Mouse (Mus musculus) MEL (cell line): Measurements from ENCODE around the gene 4930539E08Rik. TPM values are rescaled to one million over a fixed set of nuclear protein-coding genes. Genes with fewer than 3 reads are reported as not detected.
A peak's percentile ranks its signal among the peaks of the same experiment; 100 is the strongest.

Experiments
- DNase-seq: peaks from one replicate; pipeline ENCODE4 v3.0.0; 2011; ENCODE audit warnings: low read depth, low spot score
- H3K27ac ChIP-seq: 2 replicates; pipeline ENCODE4 v1.5.1; 2012; ENCODE audit warnings: low read depth, mild to moderate bottlenecking, control low read depth, low read length, moderate library complexity; ENCODE audit not compliant: control insufficient read depth
- H3K27me3 ChIP-seq, 2 experiments: fragments of 150-350 bp in 1 of 2; sonication (generic) in 1 of 2; 2 replicates each; pipeline ENCODE4 v1.6.1; 2012; ENCODE audit warnings: low read length in 2 of 2, mild to moderate bottlenecking in 2 of 2, improper control_type of control experiment in 1 of 2, moderate library complexity in 1 of 2; ENCODE audit not compliant: insufficient read depth in 2 of 2, control insufficient read depth in 1 of 2
- H3K36me3 ChIP-seq, 2 experiments: 2 replicates each; pipeline ENCODE4 v1.6.1; 2012 to 2014; ENCODE audit warnings: low read length in 2 of 2, improper control_type of control experiment in 1 of 2, inconsistent platforms in 1 of 2, mild to moderate bottlenecking in 1 of 2; ENCODE audit not compliant: insufficient read depth in 2 of 2, control insufficient read depth in 1 of 2
- H3K4me1 ChIP-seq, 2 experiments: fragments of 150-350 bp in 1 of 2; sonication (generic) in 1 of 2; 2 replicates each; pipeline ENCODE4 v1.6.1; 2012; ENCODE audit warnings: low read length in 2 of 2, improper control_type of control experiment in 1 of 2, mild to moderate bottlenecking in 1 of 2; ENCODE audit not compliant: insufficient read depth in 2 of 2, control insufficient read depth in 1 of 2
- H3K4me3 ChIP-seq, 2 experiments: fragments of 150-350 bp in 1 of 2; sonication (generic) in 1 of 2; 2 replicates each; pipeline ENCODE4 v1.5.1; 2012; ENCODE audit warnings: low read depth in 2 of 2, low read length in 2 of 2, mild to moderate bottlenecking in 2 of 2, moderate library complexity in 2 of 2, control low read depth in 1 of 2, improper control_type of control experiment in 1 of 2; ENCODE audit not compliant: control insufficient read depth in 1 of 2, insufficient read depth in 1 of 2
- H3K79me2 ChIP-seq: 2 replicates; pipeline ENCODE4 v1.6.1; 2012; ENCODE audit warnings: mild to moderate bottlenecking, low read length, moderate library complexity; ENCODE audit not compliant: control insufficient read depth, poor library complexity, insufficient read depth
- H3K9ac ChIP-seq: 2 replicates; pipeline ENCODE4 v1.6.1; 2012; ENCODE audit warnings: low read depth, mild to moderate bottlenecking, control low read depth, low read length, moderate library complexity; ENCODE audit not compliant: control insufficient read depth, poor library complexity, severe bottlenecking
- H3K9me3 ChIP-seq: fragments of 150-350 bp; sonication (generic); replicated peaks from 2 replicates; pipeline ENCODE4 v1.6.1; 2012; ENCODE audit warnings: mild to moderate bottlenecking, low read length, improper control_type of control experiment, moderate library complexity; ENCODE audit not compliant: insufficient read depth
- CHD1 ChIP-seq: IDR thresholded peaks from 2 replicates; pipeline ENCODE4 v1.6.1; 2012; ENCODE audit warnings: low read depth, mild to moderate bottlenecking, inconsistent platforms, low read length, improper control_type of control experiment
- CTCF ChIP-seq, 3 experiments: IDR thresholded peaks in 2 of 3; conservative IDR thresholded peaks in 1 of 3; 2 replicates each; pipeline ENCODE4 v1.5.1; 2011 to 2012; ENCODE audit warnings: low read length in 3 of 3, low read depth in 2 of 3, mild to moderate bottlenecking in 2 of 3, improper control_type of control experiment in 1 of 3, inconsistent platforms in 1 of 3, mixed read lengths in 1 of 3, moderate library complexity in 1 of 3; ENCODE audit not compliant: control insufficient read depth in 1 of 3, insufficient read depth in 1 of 3, poor library complexity in 1 of 3, severe bottlenecking in 1 of 3
- E2F4 ChIP-seq: IDR thresholded peaks from 2 replicates; pipeline ENCODE4 v1.6.1; 2011; ENCODE audit warnings: low read depth, low read length, improper control_type of control experiment, borderline replicate concordance
- ELF1 ChIP-seq: IDR thresholded peaks from 2 replicates; pipeline ENCODE4 v1.6.1; 2014; ENCODE audit warnings: low read depth, mild to moderate bottlenecking, inconsistent platforms, low read length, improper control_type of control experiment, moderate library complexity
- ETS1 ChIP-seq: IDR thresholded peaks from 2 replicates; pipeline ENCODE4 v1.6.1; 2012; ENCODE audit warnings: low read depth, mild to moderate bottlenecking, inconsistent platforms, low read length, improper control_type of control experiment, moderate library complexity
- GATA1 ChIP-seq: IDR thresholded peaks from 2 replicates; pipeline ENCODE4 v1.6.1; 2011; ENCODE audit warnings: low read depth, low read length, improper control_type of control experiment
- HCFC1 ChIP-seq: IDR thresholded peaks from 2 replicates; pipeline ENCODE4 v1.6.1; 2012; ENCODE audit warnings: low read depth, mild to moderate bottlenecking, inconsistent platforms, low read length, improper control_type of control experiment, moderate library complexity
- KAT2A ChIP-seq: conservative IDR thresholded peaks from 2 replicates; pipeline ENCODE4 v1.6.1; 2012; ENCODE audit warnings: low read depth, low read length, improper control_type of control experiment, inconsistent platforms
- MXI1 ChIP-seq: IDR thresholded peaks from 2 replicates; pipeline ENCODE4 v1.6.1; 2011; ENCODE audit warnings: mild to moderate bottlenecking, low read depth, low read length, improper control_type of control experiment
- POLR2A ChIP-seq, 2 experiments: IDR thresholded peaks; 2 replicates each; pipeline ENCODE4 v1.6.1; 2011 to 2012; ENCODE audit warnings: low read length in 2 of 2, mild to moderate bottlenecking in 2 of 2, control low read depth in 1 of 2, improper control_type of control experiment in 1 of 2, low read depth in 1 of 2, moderate library complexity in 1 of 2; ENCODE audit not compliant: control insufficient read depth in 1 of 2, insufficient read depth in 1 of 2, poor library complexity in 1 of 2
- RAD21 ChIP-seq: IDR thresholded peaks from 2 replicates; pipeline ENCODE4 v1.6.1; 2011; ENCODE audit warnings: mild to moderate bottlenecking, low read depth, low read length, improper control_type of control experiment
- SIN3A ChIP-seq: IDR thresholded peaks from 2 replicates; pipeline ENCODE4 v1.6.1; 2012; ENCODE audit warnings: low read length, improper control_type of control experiment, inconsistent platforms
- SMC3 ChIP-seq: IDR thresholded peaks from 2 replicates; pipeline ENCODE4 v1.6.1; 2011; ENCODE audit warnings: low read depth, low read length, improper control_type of control experiment
- UBTF ChIP-seq: IDR thresholded peaks from 2 replicates; pipeline ENCODE4 v1.6.1; 2012; ENCODE audit warnings: low read depth, mild to moderate bottlenecking, inconsistent platforms, low read length, improper control_type of control experiment, moderate library complexity, borderline replicate concordance; ENCODE audit not compliant: insufficient read depth
- USF1 ChIP-seq: IDR thresholded peaks from 2 replicates; pipeline ENCODE4 v1.6.1; 2014; ENCODE audit warnings: low read depth, mild to moderate bottlenecking, inconsistent platforms, low read length, improper control_type of control experiment, moderate library complexity
- USF2 ChIP-seq, 2 experiments: IDR thresholded peaks; 2 replicates each; pipeline ENCODE4 v1.6.1; 2011 to 2012; ENCODE audit warnings: improper control_type of control experiment in 2 of 2, low read length in 2 of 2, borderline replicate concordance in 1 of 2, inconsistent platforms in 1 of 2, low read depth in 1 of 2, mild to moderate bottlenecking in 1 of 2; ENCODE audit not compliant: insufficient read depth in 1 of 2
- ZMIZ1 ChIP-seq: IDR thresholded peaks from 2 replicates; pipeline ENCODE4 v1.6.1; 2012; ENCODE audit warnings: low read depth, mild to moderate bottlenecking, inconsistent platforms, low read length, improper control_type of control experiment, moderate library complexity
- polyA plus RNA-seq, 2 experiments: library from polyadenylated mRNA; stranded (reverse) in 1 of 2; unstranded in 1 of 2; fragments of >175 nt in 1 of 2; fragments of >200 nt in 1 of 2; gene quantifications; 2 replicates each; pipeline versions ENCODE4 v1.2.1 to v1.2.4; 2012; ENCODE audit warnings: low replicate concordance in 2 of 2, low read depth in 1 of 2; ENCODE audit not compliant: insufficient read length in 2 of 2, insufficient read depth in 1 of 2, missing spikeins in 1 of 2
- total RNA-seq: library from RNA; depleted of rRNA; stranded (reverse); fragments of 300-350 nt; gene quantifications from 2 replicates; pipeline ENCODE4 v1.2.3, GENCODE M21; 2012

Gene 4930539E08Rik
- total and polyA plus RNA-seq, 3 experiments: 0.01 to 0.04 TPM; not detected in 1

GRCm38 (mm10) chr17:28855166-28855885 lies 59.8 kb downstream of the 4930539E08Rik start (continued):
- TF ChIP-seq HCFC1: no peak
- TF ChIP-seq CHD1: no peak
- TF ChIP-seq UBTF: no peak
- peak; percentile 72 for TF ChIP-seq RAD21
- peak; percentile 78 for TF ChIP-seq SMC3
- no peak for TF ChIP-seq ELF1
- TF ChIP-seq GATA1: no peak
- TF ChIP-seq USF2 (IDR thresholded peaks at IDR 0.05; ENCODE audit: borderline replicate concordance in 1 of 2, insufficient read depth in 1 of 2, low read depth in 1 of 2, low read length in 2 of 2): no peak
- TF ChIP-seq SIN3A: no peak
- TF ChIP-seq USF1: no peak
- TF ChIP-seq KAT2A: no peak
- no peak for TF ChIP-seq ETS1
- no peak for TF ChIP-seq ZMIZ1
- TF ChIP-seq E2F4: no peak
- TF ChIP-seq CTCF (IDR thresholded peaks at IDR 0.05 in 2 of 3, conservative IDR thresholded peaks at IDR 0.05 in 1 of 3; ENCODE audit: control insufficient read depth in 1 of 3, insufficient read depth in 1 of 3, low read depth in 2 of 3, low read length in 3 of 3, poor library complexity in 1 of 3, severe bottlenecking in 1 of 3): peak; percentile 60 to 89 (median 86)
- no peak for TF ChIP-seq MXI1

- no peaks in the 10 kb centered on the region for H3K79me2 ChIP-seq
- no peaks in the 10 kb centered on the region for H3K36me3 ChIP-seq
- no peak overlapping the region for H3K9ac ChIP-seq
- TF ChIP-seq USF1: no peak
- TF ChIP-seq MXI1: no peak
- TF ChIP-seq E2F4: no peak
- no peak for TF ChIP-seq POLR2A (IDR thresholded peaks at IDR 0.05; ENCODE audit: control insufficient read depth in 1 of 2, insufficient read depth in 1 of 2, low read depth in 1 of 2, low read length in 2 of 2, poor library complexity in 1 of 2)
- TF ChIP-seq UBTF: no peak
- no peak overlapping the region for H3K4me3 ChIP-seq
- no peaks in the 10 kb centered on the region; a peak in 1 of 4 replicates for H3K27me3 ChIP-seq
- H3K27ac ChIP-seq: no peak overlapping the region
- H3K9me3 ChIP-seq: no peaks in the 10 kb centered on the region
- no peaks in the 10 kb centered on the region for H3K4me1 ChIP-seq
- DNase-seq: no peak
Observed at GRCm38 (mm10) chr17:28854377-28854776, 60.7 kb downstream of the 4930539E08Rik start.
